Mouse (Mus musculus): ENCODE measurements around the gene Suz12. TPM values are rescaled to one million over a fixed set of nuclear protein-coding genes. Genes with fewer than 3 reads are reported as not detected.
A peak's percentile ranks its signal among the peaks of the same experiment; 100 is the strongest.
"Not testable (repeated sequence)": the region's sequence is repeated elsewhere in the genome, so short reads cannot be mapped to it uniquely, and the experiment has no call there.

The Suz12 gene
- polyA plus RNA-seq, 1 experiment from 2014 or later = 23.6 TPM

GRCm38 (mm10) chr11:80054659-80055058 is 61.8 kb downstream of the Suz12 start:
- whole genome bisulfite sequencing = 90% methylated on average over 4 of the region's 4 CpGs
- no peak overlapping the region for H3K9ac ChIP-seq (ENCODE audit: low read length)
- H3K27ac ChIP-seq (ENCODE audit: low read depth, low read length) = no peak overlapping the region
- H3K9me3 ChIP-seq (replicated peaks; ENCODE audit: control insufficient read depth, low read length) = no peaks in the 10 kb centered on the region
- peaks cover 44% of the 10 kb centered on the region for H3K36me3 ChIP-seq (ENCODE audit: control insufficient read depth, insufficient read depth, low read length)
- DNase-seq (ENCODE audit: low spot score) (no peak), ATAC-seq (no peak)
- no peaks in the 10 kb centered on the region for H3K27me3 ChIP-seq (replicated peaks; ENCODE audit: control insufficient read depth, insufficient read depth, low read length)
- H3K4me3 ChIP-seq (ENCODE audit: low read depth, low read length) = no peak overlapping the region
- no peak overlapping the region for H3K4me2 ChIP-seq (ENCODE audit: low read length)
- H3K4me1 ChIP-seq (ENCODE audit: control insufficient read depth, insufficient read depth, low read length) = no peaks in the 10 kb centered on the region

- no peak for DNase-seq (ENCODE audit: low spot score)
- H3K27me3 ChIP-seq (replicated peaks; ENCODE audit: control insufficient read depth, insufficient read depth, low read length) = no peaks in the 10 kb centered on the region
- H3K36me3 ChIP-seq (ENCODE audit: control insufficient read depth, insufficient read depth, low read length) = peaks cover 52% of the 10 kb centered on the region
- H3K9me3 ChIP-seq (replicated peaks; ENCODE audit: control insufficient read depth, low read length) = no peaks in the 10 kb centered on the region
- H3K4me3 ChIP-seq (ENCODE audit: low read depth, low read length) = no peak overlapping the region
- H3K4me2 ChIP-seq (ENCODE audit: low read length) = no peak overlapping the region
- WGBS = 88% methylated on average over 9 of the region's 9 CpGs
- H3K4me1 ChIP-seq (ENCODE audit: control insufficient read depth, insufficient read depth, low read length) = no peaks in the 10 kb centered on the region
- no peak overlapping the region for H3K27ac ChIP-seq (ENCODE audit: low read depth, low read length)
- no peak overlapping the region for H3K9ac ChIP-seq (ENCODE audit: low read length)
- ATAC-seq = no peak
Measured at GRCm38 (mm10) chr11:80056141-80056540, 63.2 kb downstream of the Suz12 start.

GRCm38 (mm10) chr11:80062159-80062558 is 69.3 kb downstream of the Suz12 start:
- ATAC-seq (no peak), DNase-seq (ENCODE audit: low spot score) (peak; percentile 24)
- H3K9ac ChIP-seq (ENCODE audit: low read length) = no peak overlapping the region
- H3K36me3 ChIP-seq (ENCODE audit: control insufficient read depth, insufficient read depth, low read length) = peaks cover 36% of the 10 kb centered on the region
- WGBS = 17% methylated on average over 4 of the region's 4 CpGs
- H3K27ac ChIP-seq (ENCODE audit: low read depth, low read length) = no peak overlapping the region
- no peak overlapping the region for H3K4me3 ChIP-seq (ENCODE audit: low read depth, low read length)
- no peaks in the 10 kb centered on the region for H3K9me3 ChIP-seq (replicated peaks; ENCODE audit: control insufficient read depth, low read length)
- no peak overlapping the region for H3K4me2 ChIP-seq (ENCODE audit: low read length)
- no peaks in the 10 kb centered on the region for H3K27me3 ChIP-seq (replicated peaks; ENCODE audit: control insufficient read depth, insufficient read depth, low read length)
- H3K4me1 ChIP-seq (ENCODE audit: control insufficient read depth, insufficient read depth, low read length) = no peaks in the 10 kb centered on the region

- not testable (repeated sequence) for H3K4me2 ChIP-seq (ENCODE audit: low read length); H3K36me3 ChIP-seq (ENCODE audit: control insufficient read depth, insufficient read depth, low read length); ATAC-seq; H3K9me3 ChIP-seq (replicated peaks; ENCODE audit: control insufficient read depth, low read length); DNase-seq (ENCODE audit: low spot score); H3K4me3 ChIP-seq (ENCODE audit: low read depth, low read length); H3K4me1 ChIP-seq (ENCODE audit: control insufficient read depth, insufficient read depth, low read length); H3K27me3 ChIP-seq (replicated peaks; ENCODE audit: control insufficient read depth, insufficient read depth, low read length); H3K9ac ChIP-seq (ENCODE audit: low read length); H3K27ac ChIP-seq (ENCODE audit: low read depth, low read length)
- 85% methylated on average over 4 of the region's 4 CpGs for WGBS
Measured at GRCm38 (mm10) chr11:80066373-80066772, 73.5 kb downstream of the Suz12 start.

- Histone ChIP-seq H3K27ac (ENCODE audit: low read depth, low read length) (no peak overlapping the region), H3K27me3 (replicated peaks; ENCODE audit: control insufficient read depth, insufficient read depth, low read length) (no peaks in the 10 kb centered on the region), H3K4me2 (ENCODE audit: low read length) (no peak overlapping the region), H3K4me3 (ENCODE audit: low read depth, low read length) (no peak overlapping the region), H3K9ac (ENCODE audit: low read length) (no peak overlapping the region), H3K4me1 (ENCODE audit: control insufficient read depth, insufficient read depth, low read length) (no peaks in the 10 kb centered on the region), H3K36me3 (ENCODE audit: control insufficient read depth, insufficient read depth, low read length) (peaks cover 4% of the 10 kb centered on the region; the same call in 1 of the 2 replicates), H3K9me3 (replicated peaks; ENCODE audit: control insufficient read depth, low read length) (no peaks in the 10 kb centered on the region)
- no peak for ATAC-seq
- WGBS = 94% methylated on average over 5 of the region's 5 CpGs
- DNase-seq (ENCODE audit: low spot score) = no peak
Measured at GRCm38 (mm10) chr11:80067558-80067957, 74.7 kb downstream of the Suz12 start.

- no peaks in the 10 kb centered on the region for H3K36me3 ChIP-seq (ENCODE audit: control insufficient read depth, insufficient read depth, low read length)
- H3K27me3 ChIP-seq (replicated peaks; ENCODE audit: control insufficient read depth, insufficient read depth, low read length) = no peaks in the 10 kb centered on the region
- WGBS = 59% methylated on average over 3 of the region's 3 CpGs
- ATAC-seq (no peak), DNase-seq (ENCODE audit: low spot score) (peak; percentile 29)
- no peak overlapping the region for H3K27ac ChIP-seq (ENCODE audit: low read depth, low read length)
- H3K4me1 ChIP-seq (ENCODE audit: control insufficient read depth, insufficient read depth, low read length) = no peaks in the 10 kb centered on the region
- no peaks in the 10 kb centered on the region for H3K9me3 ChIP-seq (replicated peaks; ENCODE audit: control insufficient read depth, low read length)
- no peak overlapping the region for H3K4me3 ChIP-seq (ENCODE audit: low read depth, low read length)
- no peak overlapping the region for H3K9ac ChIP-seq (ENCODE audit: low read length)
- H3K4me2 ChIP-seq (ENCODE audit: low read length) = no peak overlapping the region
Measured at GRCm38 (mm10) chr11:80069815-80070214, 76.9 kb downstream of the Suz12 start.

GRCm38 (mm10) chr11:80071039-80071438 is 78.1 kb downstream of the Suz12 start:
- no peak overlapping the region for H3K4me2 ChIP-seq (ENCODE audit: low read length)
- H3K4me1 ChIP-seq (ENCODE audit: control insufficient read depth, insufficient read depth, low read length) = no peaks in the 10 kb centered on the region
- no peak overlapping the region for H3K27ac ChIP-seq (ENCODE audit: low read depth, low read length)
- DNase-seq (ENCODE audit: low spot score) (no peak), ATAC-seq (no peak)
- WGBS = 100% methylated on average over 2 of the region's 2 CpGs
- no peaks in the 10 kb centered on the region for H3K9me3 ChIP-seq (replicated peaks; ENCODE audit: control insufficient read depth, low read length)
- no peaks in the 10 kb centered on the region for H3K27me3 ChIP-seq (replicated peaks; ENCODE audit: control insufficient read depth, insufficient read depth, low read length)
- no peak overlapping the region for H3K9ac ChIP-seq (ENCODE audit: low read length)
- no peaks in the 10 kb centered on the region for H3K36me3 ChIP-seq (ENCODE audit: control insufficient read depth, insufficient read depth, low read length)
- H3K4me3 ChIP-seq (ENCODE audit: low read depth, low read length) = no peak overlapping the region

GRCm38 (mm10) chr11:80072365-80072764 is 79.5 kb downstream of the Suz12 start:
- ATAC-seq = no peak
- 97% methylated on average over 3 of the region's 3 CpGs for WGBS

GRCm38 (mm10) chr11:80075608-80076277 is 82.8 kb downstream of the Suz12 start:
- no peak overlapping the region for H3K4me3 ChIP-seq (ENCODE audit: low read depth, low read length)
- 95% methylated on average over 5 of the region's 5 CpGs for WGBS
- H3K27ac ChIP-seq (ENCODE audit: low read depth, low read length) = no peak overlapping the region
- H3K4me1 ChIP-seq (ENCODE audit: control insufficient read depth, insufficient read depth, low read length) = peaks cover 6% of the 10 kb centered on the region
- no peak for ATAC-seq
- H3K9me3 ChIP-seq (replicated peaks; ENCODE audit: control insufficient read depth, low read length) = no peaks in the 10 kb centered on the region
- no peak overlapping the region for H3K4me2 ChIP-seq (ENCODE audit: low read length)
- no peaks in the 10 kb centered on the region for H3K27me3 ChIP-seq (replicated peaks; ENCODE audit: control insufficient read depth, insufficient read depth, low read length)
- H3K9ac ChIP-seq (ENCODE audit: low read length) = no peak overlapping the region
- H3K36me3 ChIP-seq (ENCODE audit: control insufficient read depth, insufficient read depth, low read length) = no peaks in the 10 kb centered on the region
- no peak for DNase-seq (ENCODE audit: low spot score)

More at GRCm38 (mm10) chr11:80072365-80072764, 79.5 kb downstream of the Suz12 start:
- Histone ChIP-seq H3K4me2 (ENCODE audit: low read length) (no peak overlapping the region), H3K4me3 (ENCODE audit: low read depth, low read length) (no peak overlapping the region), H3K27me3 (replicated peaks; ENCODE audit: control insufficient read depth, insufficient read depth, low read length) (no peaks in the 10 kb centered on the region), H3K36me3 (ENCODE audit: control insufficient read depth, insufficient read depth, low read length) (no peaks in the 10 kb centered on the region), H3K9me3 (replicated peaks; ENCODE audit: control insufficient read depth, low read length) (no peaks in the 10 kb centered on the region), H3K9ac (ENCODE audit: low read length) (no peak overlapping the region), H3K27ac (ENCODE audit: low read depth, low read length) (no peak overlapping the region), H3K4me1 (ENCODE audit: control insufficient read depth, insufficient read depth, low read length) (no peaks in the 10 kb centered on the region)
- no peak for DNase-seq (ENCODE audit: low spot score)
